Mouse (Mus musculus) intestine, embryonic 16.5 days (tissue): ENCODE measurements around the gene Enpp1. TPM values are rescaled to one million over a fixed set of nuclear protein-coding genes. Genes with fewer than 3 reads are reported as not detected.

Experiments
- ATAC-seq: fragments of 200-750 bp; cut with Nextera tagmentation; 2 replicates; pipeline ENCODE4 v1.8.0; 2017; ENCODE audit warnings: moderate TSS enrichment, moderate library complexity
- H3K27ac ChIP-seq: fragments of 300-500 bp; sonication (generic); 2 replicates; pipeline ENCODE4 v1.5.1; 2014; ENCODE audit warnings: mild to moderate bottlenecking, low read length
- H3K27me3 ChIP-seq: fragments of 300-500 bp; sonication (generic); replicated peaks from 2 replicates; pipeline ENCODE4 v1.6.1; 2014; ENCODE audit warnings: low read length, control low read depth, mixed read lengths; ENCODE audit not compliant: control insufficient read depth, insufficient read depth
- H3K36me3 ChIP-seq: fragments of 300-500 bp; sonication (generic); 2 replicates; pipeline ENCODE4 v1.6.1; 2014; ENCODE audit warnings: low read length, control low read depth; ENCODE audit not compliant: control insufficient read depth, insufficient read depth
- H3K4me1 ChIP-seq: fragments of 300-500 bp; sonication (generic); 2 replicates; pipeline ENCODE4 v1.6.1; 2014; ENCODE audit warnings: low read length, control low read depth, mixed read lengths; ENCODE audit not compliant: control insufficient read depth, insufficient read depth
- H3K4me2 ChIP-seq: fragments of 300-500 bp; sonication (generic); 2 replicates; pipeline ENCODE4 v1.6.1; 2014; ENCODE audit warnings: low read depth, low read length, control low read depth
- H3K4me3 ChIP-seq: fragments of 300-500 bp; sonication (generic); 2 replicates; pipeline ENCODE4 v1.5.1; 2014; ENCODE audit warnings: mild to moderate bottlenecking, low read length
- H3K9ac ChIP-seq: fragments of 300-500 bp; sonication (generic); 2 replicates; pipeline ENCODE4 v1.6.1; 2014; ENCODE audit warnings: low read depth, low read length
- H3K9me3 ChIP-seq: fragments of 300-500 bp; sonication (generic); 2 replicates; pipeline ENCODE4 v1.6.1; 2016; ENCODE audit warnings: low read length, control low read depth; ENCODE audit not compliant: control insufficient read depth
- WGBS: fragments of 180-500 bp; shearing (Covaris S2); extraction: QIAGEN DNeasy Blood & Tissue Kit; methylation state at CpG from one replicate; pipeline ENCODE4 v1.1.7; 2014; 5-methylcytosine and 5-hydroxymethylcytosine counted together
- polyA plus RNA-seq: library from polyadenylated mRNA; unstranded; fragments of >200 nt; fragmentation: Nextera tagmentation; extraction: Ambion mirVana; gene quantifications from 2 replicates; pipeline ENCODE4 v1.2.1, GENCODE M21; 2015

Gene Enpp1
- polyA plus RNA-seq, 1 experiment from 2014 or later: 10.1 TPM

GRCm38 (mm10) chr10:24739171-24739570 is 27.2 kb upstream of the Enpp1 start:
- no peak for ATAC-seq
- Histone ChIP-seq H3K9ac (no peak overlapping the region), H3K4me2 (no peak overlapping the region), H3K4me1 (peaks cover 10% of the 10 kb centered on the region; the same call in 1 of the 2 replicates), H3K27ac (no peak overlapping the region), H3K36me3 (no peaks in the 10 kb centered on the region), H3K9me3 (no peaks in the 10 kb centered on the region), H3K4me3 (no peak overlapping the region), H3K27me3 (no peaks in the 10 kb centered on the region)
- WGBS: 82% methylated on average over 2 of the region's 2 CpGs

GRCm38 (mm10) chr10:24738456-24738855 is 26.5 kb upstream of the Enpp1 start:
- H3K27ac ChIP-seq: no peak overlapping the region
- H3K4me2 ChIP-seq: no peak overlapping the region
- H3K9ac ChIP-seq: no peak overlapping the region
- peaks cover 10% of the 10 kb centered on the region; the same call in 1 of the 2 replicates for H3K4me1 ChIP-seq
- no peak overlapping the region for H3K4me3 ChIP-seq
- no peaks in the 10 kb centered on the region for H3K9me3 ChIP-seq
- ATAC-seq: no peak
- H3K36me3 ChIP-seq: no peaks in the 10 kb centered on the region
- WGBS: 76% methylated on average over 2 of the region's 2 CpGs
- H3K27me3 ChIP-seq: no peaks in the 10 kb centered on the region

- Histone ChIP-seq H3K4me2 (no peak overlapping the region), H3K27me3 (no peaks in the 10 kb centered on the region), H3K27ac (no peak overlapping the region), H3K4me1 (peaks cover 5% of the 10 kb centered on the region), H3K36me3 (no peaks in the 10 kb centered on the region), H3K4me3 (no peak overlapping the region), H3K9me3 (no peaks in the 10 kb centered on the region), H3K9ac (no peak overlapping the region)
- no peak for ATAC-seq
- 85% methylated on average over 5 of the region's 5 CpGs for WGBS
Measured at GRCm38 (mm10) chr10:24735027-24735777, 23.2 kb upstream of the Enpp1 start.

- Histone ChIP-seq H3K9me3 (no peaks in the 10 kb centered on the region), H3K4me1 (peaks cover 5% of the 10 kb centered on the region), H3K27ac (no peak overlapping the region), H3K4me2 (no peak overlapping the region), H3K9ac (no peak overlapping the region), H3K4me3 (no peak overlapping the region), H3K27me3 (no peaks in the 10 kb centered on the region), H3K36me3 (no peaks in the 10 kb centered on the region)
- ATAC-seq: no peak
- 91% methylated on average over 4 of the region's 4 CpGs for WGBS
Measured at GRCm38 (mm10) chr10:24727478-24727877, 15.5 kb upstream of the Enpp1 start.

- Histone ChIP-seq H3K9me3 (no peaks in the 10 kb centered on the region), H3K27ac (no peak overlapping the region), H3K36me3 (no peaks in the 10 kb centered on the region), H3K4me3 (no peak overlapping the region), H3K4me1 (no peaks in the 10 kb centered on the region), H3K27me3 (no peaks in the 10 kb centered on the region), H3K9ac (no peak overlapping the region), H3K4me2 (no peak overlapping the region)
- ATAC-seq: no peak
- WGBS: 93% methylated on average over 2 of the region's 2 CpGs
Measured at GRCm38 (mm10) chr10:24725197-24725596, 13.2 kb upstream of the Enpp1 start.

- 88% methylated on average over 3 of the region's 3 CpGs for whole genome bisulfite sequencing
- Histone ChIP-seq H3K27me3 (no peaks in the 10 kb centered on the region), H3K36me3 (no peaks in the 10 kb centered on the region), H3K9ac (no peak overlapping the region), H3K4me1 (no peaks in the 10 kb centered on the region), H3K4me3 (no peak overlapping the region), H3K27ac (no peak overlapping the region), H3K9me3 (no peaks in the 10 kb centered on the region), H3K4me2 (no peak overlapping the region)
- ATAC-seq: no peak
Measured at GRCm38 (mm10) chr10:24721841-24722240, 9.9 kb upstream of the Enpp1 start.

GRCm38 (mm10) chr10:24719383-24719782 is 7.4 kb upstream of the Enpp1 start:
- no peak overlapping the region for H3K9ac ChIP-seq
- no peaks in the 10 kb centered on the region for H3K4me1 ChIP-seq
- no peak for ATAC-seq
- no peak overlapping the region for H3K27ac ChIP-seq
- no peaks in the 10 kb centered on the region for H3K27me3 ChIP-seq
- H3K36me3 ChIP-seq: no peaks in the 10 kb centered on the region
- H3K9me3 ChIP-seq: no peaks in the 10 kb centered on the region
- H3K4me3 ChIP-seq: no peak overlapping the region
- 82% methylated on average over 4 of the region's 4 CpGs for WGBS
- no peak overlapping the region for H3K4me2 ChIP-seq

GRCm38 (mm10) chr10:24718720-24719119 is 6.8 kb upstream of the Enpp1 start:
- Histone ChIP-seq H3K36me3 (no peaks in the 10 kb centered on the region), H3K4me1 (no peaks in the 10 kb centered on the region), H3K9me3 (no peaks in the 10 kb centered on the region), H3K4me2 (no peak overlapping the region), H3K4me3 (no peak overlapping the region), H3K9ac (no peak overlapping the region), H3K27me3 (no peaks in the 10 kb centered on the region), H3K27ac (no peak overlapping the region)
- ATAC-seq: no peak
- WGBS: 48% methylated on average over 11 of the region's 11 CpGs

GRCm38 (mm10) chr10:24718058-24718457 is 6.1 kb upstream of the Enpp1 start:
- no peak for ATAC-seq
- no peak overlapping the region for H3K4me3 ChIP-seq
- no peaks in the 10 kb centered on the region for H3K9me3 ChIP-seq
- no peaks in the 10 kb centered on the region for H3K36me3 ChIP-seq
- WGBS: 56% methylated on average over 14 of the region's 14 CpGs
- no peak overlapping the region for H3K27ac ChIP-seq
- no peaks in the 10 kb centered on the region for H3K4me1 ChIP-seq
- H3K4me2 ChIP-seq: no peak overlapping the region
- H3K27me3 ChIP-seq: no peaks in the 10 kb centered on the region
- H3K9ac ChIP-seq: no peak overlapping the region

- H3K4me2 ChIP-seq: no peak overlapping the region
- no peak for ATAC-seq
- no peak overlapping the region for H3K9ac ChIP-seq
- H3K9me3 ChIP-seq: no peaks in the 10 kb centered on the region
- H3K36me3 ChIP-seq: no peaks in the 10 kb centered on the region
- H3K4me3 ChIP-seq: no peak overlapping the region
- 81% methylated on average over 5 of the region's 5 CpGs for WGBS
- H3K27ac ChIP-seq: no peak overlapping the region
- no peaks in the 10 kb centered on the region for H3K27me3 ChIP-seq
- H3K4me1 ChIP-seq: no peaks in the 10 kb centered on the region
Measured at GRCm38 (mm10) chr10:24716232-24716631, 4.3 kb upstream of the Enpp1 start.
